Mouse (Mus musculus) mouse embryonic stem cell (cell line): ENCODE measurements at regions not wholly inside any gene's neighbourhood (a gene's known extent, or its start where the extent isn't known, plus 50 kb on each side); places are given as distances from the start of the nearest gene placed in this dataset.
"Not testable (repeated sequence)": the region's sequence is repeated elsewhere in the genome, so short reads cannot be mapped to it uniquely, and the experiment has no call there.

Source experiments
- in situ Hi-C, 2 experiments: fragments of 300-500 bp; cut with MboI; formaldehyde crosslinking; loops; 1 replicate in 1 of 2; 3 replicates in 1 of 2; pipeline ENCODE4 v1.14.3; 2019 to 2020; ENCODE audit warnings: low sequenced_read_pairs in 2 of 2, low pct_unique_long_range_greater_than_20kb in 1 of 2, mixed read lengths in 1 of 2; ENCODE audit not compliant: unreplicated experiment in 1 of 2

DNA sequence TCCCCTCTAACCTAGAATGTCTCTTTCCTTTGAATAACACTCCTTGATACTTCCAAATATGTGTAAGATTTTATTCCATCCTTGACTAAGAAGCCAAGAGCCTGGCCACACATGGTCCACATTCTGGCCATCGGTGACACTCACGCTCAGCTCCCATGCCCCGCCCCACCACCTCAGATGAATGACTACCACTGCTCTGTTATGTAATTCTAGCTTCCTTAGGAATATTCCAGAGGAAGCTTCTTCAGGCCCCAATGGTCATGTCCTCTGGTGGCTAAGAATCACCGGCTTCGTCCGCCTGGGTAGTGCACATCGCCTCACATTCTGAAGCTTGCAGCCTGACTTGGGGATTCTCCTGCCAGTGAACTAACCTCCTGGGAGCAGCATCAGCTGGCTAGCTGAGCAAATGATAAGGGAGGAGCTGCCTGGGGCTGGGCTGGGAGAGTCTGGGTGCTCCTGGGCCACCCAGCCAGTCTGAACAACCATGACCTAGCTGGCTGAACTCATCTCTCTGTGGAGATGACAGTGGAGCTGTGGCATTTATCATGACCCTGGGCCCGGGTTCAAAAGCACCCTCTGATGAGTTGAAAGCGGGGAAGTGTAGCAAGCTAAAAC lies 413.1 kb downstream of the Cbln4 start:
- in situ Hi-C loops = no loop called here

DNA sequence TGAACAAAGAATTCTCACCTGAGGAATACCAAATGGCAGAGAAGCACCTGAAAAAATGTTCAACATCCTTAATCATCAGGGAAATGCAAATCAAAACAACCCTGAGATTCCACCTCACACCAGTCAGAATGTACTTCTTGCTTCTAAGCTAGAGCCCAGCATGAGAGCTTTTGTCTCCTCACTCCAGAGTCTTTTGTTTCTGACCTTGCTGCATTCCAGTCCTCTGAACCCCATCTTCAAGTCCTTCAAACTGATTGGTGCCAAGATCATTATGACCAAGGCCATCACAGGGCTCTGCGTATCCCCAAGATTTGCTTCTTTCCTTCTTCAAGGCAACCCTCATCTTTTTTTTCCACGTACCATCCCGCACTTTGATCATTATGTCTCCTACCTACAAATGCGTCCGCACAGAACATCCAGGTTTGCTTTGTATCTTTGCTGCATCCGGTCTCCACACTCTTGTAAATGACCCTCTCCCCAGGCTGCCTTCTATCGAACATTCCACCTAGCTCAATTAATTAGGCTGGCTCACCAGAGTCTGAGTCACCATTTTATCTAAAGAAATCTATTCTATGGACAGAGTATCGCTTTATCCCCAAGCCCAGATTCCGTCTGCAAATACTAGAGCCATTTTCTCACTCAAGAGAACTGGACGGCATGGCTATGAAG lies 414.9 kb downstream of the Cbln4 start:
- in situ Hi-C loops = no loop called here

DNA sequence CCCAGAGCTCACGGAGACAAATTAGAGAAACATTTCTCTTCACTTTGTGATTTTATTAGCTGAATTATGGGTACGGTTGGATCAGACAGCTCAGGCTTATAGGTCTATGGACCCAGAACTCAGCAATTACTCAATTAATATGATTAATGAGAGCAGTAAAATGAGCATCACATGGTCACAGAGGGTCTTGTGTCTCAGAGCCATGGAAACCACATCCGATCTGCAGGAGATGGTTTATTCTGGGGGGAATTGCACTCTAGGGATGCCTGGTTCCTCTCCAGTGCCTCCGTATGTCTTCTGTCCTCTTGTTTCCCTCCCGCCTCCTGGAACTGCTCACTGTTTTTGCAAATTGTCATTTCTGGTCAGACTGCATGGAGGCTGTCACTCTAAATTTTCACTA lies 422.6 kb downstream of the Cbln4 start:
- in situ Hi-C loops = no loop called here

DNA sequence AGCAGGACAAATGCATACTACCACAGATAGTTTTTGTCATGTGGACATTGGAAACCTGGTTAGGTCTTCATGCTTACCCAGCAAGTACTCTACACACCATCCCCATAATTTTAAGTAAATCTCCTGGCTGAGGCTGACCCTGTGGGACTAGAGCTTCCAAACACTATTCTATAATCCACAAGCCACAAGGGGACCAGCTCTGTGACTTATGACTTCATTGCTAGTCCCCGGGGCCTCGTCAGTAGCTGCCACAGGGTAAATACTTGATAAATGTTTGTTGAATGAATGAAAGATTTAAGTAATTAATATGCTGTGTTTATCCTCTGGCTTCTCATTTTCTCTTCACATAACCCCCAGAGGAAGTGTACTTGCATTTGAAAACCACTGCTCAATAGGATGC lies 423.0 kb downstream of the Cbln4 start:
- in situ Hi-C loops = no loop called here

DNA sequence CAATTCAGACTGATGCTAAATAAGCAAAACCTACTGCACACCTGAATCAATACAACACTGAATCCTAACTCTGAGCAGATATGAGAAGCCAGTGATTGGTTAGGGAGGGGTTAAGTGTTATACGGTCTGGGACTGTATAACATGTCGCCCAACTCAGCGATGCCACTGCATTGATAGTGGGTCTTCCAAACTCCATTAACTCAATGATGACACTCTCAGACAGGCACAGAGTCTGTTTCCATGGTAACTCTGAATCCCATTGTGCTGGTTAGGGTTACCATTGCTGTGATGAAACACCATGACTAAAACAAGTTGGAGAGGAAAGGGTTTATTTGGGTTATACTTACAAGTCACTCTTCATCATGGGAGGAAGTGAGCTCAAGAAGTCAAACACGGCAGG lies 424.5 kb downstream of the Cbln4 start:
- in situ Hi-C loops = no loop called here

DNA sequence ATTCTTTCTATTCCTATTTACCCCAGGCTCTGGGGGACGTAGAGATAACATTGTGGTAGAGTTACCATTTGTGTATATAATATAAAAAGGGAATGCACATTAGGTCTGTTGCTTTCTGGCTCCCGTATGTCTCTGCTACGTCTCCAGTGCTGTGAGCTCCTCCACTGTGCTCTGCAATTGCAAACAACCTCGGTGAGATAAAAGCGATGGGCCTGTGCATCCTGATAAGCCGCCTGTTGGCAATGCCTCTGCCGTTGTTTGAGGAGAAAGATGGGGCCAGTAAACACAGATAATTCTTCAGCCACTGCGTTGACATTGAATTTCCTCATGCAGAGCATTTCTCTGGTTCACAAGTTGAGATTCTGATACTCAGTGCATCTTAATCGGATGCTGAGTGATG lies 424.9 kb downstream of the Cbln4 start:
- in situ Hi-C loops = no loop called here

DNA sequence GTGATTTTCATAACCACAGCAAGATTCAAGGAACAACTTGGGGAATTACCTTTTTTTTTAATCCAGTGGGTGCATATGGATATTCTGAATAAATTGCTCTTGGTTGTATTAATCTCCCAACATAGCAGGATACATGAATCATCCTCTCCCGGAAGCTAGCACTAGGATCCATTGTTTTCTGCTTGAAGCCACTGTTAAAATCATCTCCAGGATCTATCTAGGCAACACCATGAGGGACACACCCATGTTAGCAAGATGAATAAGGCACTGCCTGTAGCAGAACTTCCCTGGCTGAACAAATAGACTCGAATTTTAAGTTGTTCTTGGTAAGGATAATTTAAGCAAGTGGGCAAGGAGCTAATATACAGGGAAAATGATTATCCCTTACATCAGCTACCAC lies 427.8 kb downstream of the Cbln4 start:
- in situ Hi-C loops = no loop called here

DNA sequence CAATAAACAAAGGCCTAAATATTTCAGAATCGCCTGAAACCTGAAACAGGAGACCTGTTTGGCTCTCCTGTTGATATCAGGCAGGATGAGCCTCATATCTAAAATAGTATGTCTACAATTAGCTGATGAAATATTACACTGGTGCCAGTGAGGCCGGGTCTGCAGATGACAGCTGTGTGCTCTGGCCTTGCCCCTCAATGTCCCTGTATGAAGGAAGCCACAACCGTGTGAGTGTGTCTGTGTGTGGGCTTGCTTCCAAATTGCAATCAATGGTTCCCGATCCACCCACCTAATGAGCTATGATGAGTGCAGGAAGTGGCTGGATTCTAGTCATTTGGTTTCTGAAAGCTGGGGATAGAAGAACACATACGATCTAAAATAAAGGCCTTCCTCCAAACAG lies 438.2 kb downstream of the Cbln4 start:
- in situ Hi-C loops = no loop called here

DNA sequence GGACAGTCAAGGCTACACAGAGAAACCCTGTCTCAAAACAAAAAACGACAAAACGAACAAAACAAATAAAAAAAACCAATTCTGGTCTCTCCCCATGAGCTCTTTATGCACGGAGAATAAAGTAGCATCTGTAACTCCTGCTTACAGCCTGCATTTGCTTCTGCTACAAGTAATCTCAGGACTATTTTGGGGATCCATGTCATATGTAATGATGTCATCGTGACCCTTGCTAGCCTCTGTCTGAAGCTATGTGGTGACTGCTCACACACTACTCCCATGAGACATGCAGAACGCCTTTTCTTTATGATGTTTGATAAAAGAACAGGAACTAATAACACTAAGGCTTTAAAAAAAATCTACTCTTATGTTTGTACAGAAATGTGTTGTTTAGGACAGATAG lies 448.0 kb downstream of the Cbln4 start:
- in situ Hi-C loops = no loop called here

DNA sequence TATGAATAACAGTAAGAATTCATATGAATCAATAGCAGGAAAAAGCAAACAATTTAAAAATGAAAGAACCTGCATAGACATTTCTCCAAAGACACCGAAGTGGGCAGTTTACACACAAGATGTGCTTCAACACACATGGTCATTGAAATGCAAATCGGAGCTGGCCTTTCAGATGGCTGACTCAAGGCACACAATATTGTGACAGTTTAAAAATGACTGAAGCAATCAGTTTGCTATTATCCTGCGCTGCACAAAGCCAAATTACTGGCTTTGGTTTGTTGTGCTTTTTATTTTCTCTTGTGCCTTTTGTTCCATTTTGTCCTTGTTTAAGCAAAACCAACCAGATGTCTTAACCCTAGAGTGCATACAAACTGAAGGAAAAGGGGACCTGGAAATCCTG lies 449.4 kb downstream of the Cbln4 start:
- in situ Hi-C loops = no loop called here

DNA sequence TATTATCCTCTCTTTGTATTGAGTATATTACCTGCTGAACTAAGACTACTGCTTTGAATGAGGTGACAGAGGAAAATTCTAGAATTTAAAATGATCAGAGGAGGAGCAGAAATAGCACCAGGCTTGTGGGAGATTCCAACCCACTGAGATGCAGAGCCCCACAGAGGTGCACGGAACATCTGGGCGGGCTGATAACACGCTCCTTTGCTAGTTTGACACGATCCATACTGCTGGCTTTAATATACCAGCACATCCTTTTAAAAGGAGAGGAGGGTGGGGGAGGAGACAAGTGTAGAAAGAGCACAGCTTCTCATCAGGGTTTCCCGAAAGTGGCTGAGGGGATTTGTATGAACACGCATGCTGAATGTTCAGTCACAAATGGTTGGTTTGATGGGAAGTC lies 451.0 kb downstream of the Cbln4 start:
- in situ Hi-C loops = no loop called here

DNA sequence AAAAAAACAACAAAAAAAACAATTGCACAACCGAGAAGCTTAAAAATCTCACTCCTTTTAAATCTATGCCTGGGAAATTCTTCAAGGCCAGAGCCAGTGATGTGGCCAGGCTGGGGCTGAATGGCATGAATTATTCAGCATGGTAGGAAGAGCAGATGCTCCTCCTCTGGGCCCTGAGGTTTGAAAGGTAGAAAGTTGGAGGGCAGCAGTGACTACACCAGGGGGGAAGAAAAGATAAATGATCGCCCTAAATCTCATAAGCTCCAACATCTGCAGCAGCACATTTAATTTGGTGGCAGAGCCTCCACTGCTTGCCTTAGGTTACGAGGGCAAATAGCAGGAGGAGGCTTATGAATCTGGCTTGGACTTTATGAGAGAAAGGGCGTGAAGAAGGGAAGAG lies 455.1 kb downstream of the Cbln4 start:
- in situ Hi-C loops = no loop called here

DNA sequence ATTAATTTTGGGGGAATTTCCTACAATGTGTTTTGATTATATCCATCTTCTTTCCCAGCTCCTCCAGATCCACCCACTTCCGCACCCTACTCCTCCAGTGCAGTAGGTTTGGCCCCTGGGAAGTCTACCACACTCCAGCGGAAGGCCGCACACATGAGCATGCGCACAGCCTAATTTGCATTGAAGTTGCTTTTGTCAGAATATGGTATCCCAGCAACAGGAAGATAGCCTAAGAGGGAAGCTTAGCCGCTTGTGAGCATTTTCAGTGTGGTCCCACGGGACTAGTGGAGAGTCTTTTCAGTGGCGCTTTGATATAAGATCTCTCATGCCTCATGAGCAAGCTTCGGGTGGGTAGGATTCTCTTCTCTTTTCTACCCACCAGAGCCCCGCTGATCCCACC lies 455.6 kb downstream of the Cbln4 start:
- in situ Hi-C loops = no loop called here

DNA sequence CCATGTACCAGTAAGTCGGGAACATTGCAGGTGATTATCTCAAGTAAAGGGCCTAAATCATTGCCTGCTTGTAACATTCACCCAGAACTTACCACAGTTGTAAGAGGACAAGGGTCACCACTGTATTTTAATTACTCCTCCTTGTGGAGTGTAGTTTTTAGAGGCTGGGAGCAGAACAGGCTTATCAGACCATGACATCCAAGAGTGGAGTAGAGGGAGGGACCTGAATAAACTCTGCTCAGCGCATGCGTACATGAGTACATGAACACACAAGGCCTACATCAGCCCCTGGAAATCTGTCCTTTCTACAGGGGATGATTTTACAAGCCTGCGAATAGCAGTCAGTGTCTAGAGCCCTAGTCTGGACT lies 456.4 kb downstream of the Cbln4 start:
- in situ Hi-C loops = no loop called here

DNA sequence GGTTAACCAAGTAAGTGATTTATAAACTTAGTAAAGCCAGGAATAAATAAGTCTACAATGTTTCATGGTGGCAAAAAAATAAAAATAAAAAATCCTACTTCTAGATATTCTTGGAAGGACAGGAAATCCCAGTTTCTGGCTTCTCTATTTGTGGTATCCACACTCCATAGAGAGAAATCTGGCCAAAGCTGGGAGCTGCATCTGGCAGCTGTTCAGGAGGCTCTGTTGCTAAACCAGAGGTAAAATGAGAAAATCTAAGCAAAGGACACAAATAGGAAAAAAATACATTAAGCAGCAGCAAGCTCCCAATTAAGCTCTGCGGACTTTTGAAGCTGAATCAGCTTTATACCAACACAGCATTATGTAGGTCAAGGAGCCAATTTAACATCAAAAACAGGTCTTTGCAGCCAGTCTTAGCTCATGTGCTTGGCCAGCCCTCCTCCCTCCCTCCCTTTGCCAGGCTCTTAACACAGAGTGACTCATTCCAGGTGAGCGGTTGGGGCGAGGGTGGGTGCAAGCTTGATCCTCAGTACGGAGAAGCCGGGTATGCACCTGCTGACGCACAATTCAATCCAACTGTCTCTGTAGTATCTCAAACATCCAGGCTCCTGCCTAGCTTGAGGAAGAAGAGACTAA lies 456.9 kb downstream of the Cbln4 start:
- in situ Hi-C loops = no loop called here

DNA sequence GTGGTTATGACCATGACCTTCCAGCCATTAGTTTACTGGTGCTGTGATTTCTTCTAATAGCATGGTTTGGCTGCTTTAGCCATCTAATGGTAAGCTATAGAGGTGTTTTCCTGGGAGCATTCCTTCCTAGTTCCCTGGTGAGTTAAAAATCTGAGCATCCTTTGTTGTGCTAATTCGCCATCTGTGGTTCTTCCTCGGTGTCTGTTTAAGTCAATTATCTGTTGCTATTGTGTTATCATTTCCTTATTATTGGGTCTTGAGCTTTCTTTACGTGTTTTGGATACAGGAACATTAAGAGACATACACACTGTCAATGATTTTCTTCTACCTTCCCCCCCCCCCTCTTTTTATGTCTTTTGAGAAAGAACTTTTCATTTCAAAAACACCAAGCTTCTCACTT lies 468.9 kb downstream of the Cbln4 start:
- in situ Hi-C loops = no loop called here

DNA sequence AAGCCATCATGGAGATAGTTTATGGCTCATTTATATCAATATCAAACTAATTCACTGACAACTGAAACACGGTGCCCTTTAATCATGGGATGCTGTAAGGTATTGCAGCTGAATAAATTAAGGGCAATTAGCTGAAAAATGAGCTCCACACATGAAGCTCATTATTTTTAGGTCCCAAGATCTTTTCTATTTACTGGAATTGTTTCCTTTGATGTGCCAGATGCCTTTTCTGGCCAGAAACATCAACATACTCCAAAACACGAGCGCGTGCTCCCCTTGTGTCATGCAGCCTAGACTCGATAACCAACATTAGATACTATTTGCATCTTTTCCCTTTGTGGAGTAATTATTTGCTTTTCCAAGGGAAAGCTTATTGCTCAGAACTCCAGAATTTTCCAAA lies 480.6 kb downstream of the Cbln4 start:
- in situ Hi-C loops = no loop called here

DNA sequence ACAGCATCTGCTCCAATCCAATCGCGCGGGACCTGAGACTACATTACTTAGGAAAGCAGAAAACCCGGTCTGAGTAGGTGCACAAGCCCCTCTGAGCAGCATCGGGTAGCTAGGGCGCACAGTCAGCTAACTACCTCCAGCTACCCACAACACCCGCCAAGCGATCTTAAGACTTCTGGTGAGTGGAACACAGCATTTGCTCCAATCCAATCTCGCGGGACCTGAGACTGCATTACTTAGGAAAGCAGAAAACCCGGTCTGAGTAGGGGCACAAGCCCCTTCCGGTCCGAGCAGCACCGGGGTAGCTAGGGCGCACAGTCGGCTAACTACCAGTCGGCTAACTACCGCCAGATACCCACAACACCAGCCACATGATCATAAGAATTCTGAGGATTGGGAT lies 500.5 kb downstream of the Cbln4 start:
- in situ Hi-C loops = not testable (repeated sequence)

DNA sequence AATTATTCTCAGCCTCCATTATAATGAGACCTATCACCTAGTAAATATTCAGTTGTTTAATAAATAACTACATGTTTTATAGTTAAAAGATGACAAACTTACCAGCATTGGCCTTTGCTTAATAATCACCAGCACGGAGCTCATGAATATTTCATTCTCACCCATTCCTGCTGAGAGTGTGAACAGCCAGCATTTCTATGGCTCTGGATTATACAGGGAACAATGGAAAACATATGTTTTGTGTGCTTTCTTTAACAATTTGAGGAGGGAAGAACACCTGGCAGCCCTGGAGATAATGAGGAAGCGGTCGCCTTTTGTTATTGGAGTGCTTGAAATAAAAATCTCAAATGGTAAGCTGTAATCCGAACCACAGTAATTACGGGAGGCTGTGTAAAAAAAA lies 528.4 kb downstream of the Cbln4 start:
- in situ Hi-C loops = loop anchor here in 1 of 2 experiments (25.0 kb wide), 1 partner anchor 547 kb away; no protein-coding TSS in a partner anchor

DNA sequence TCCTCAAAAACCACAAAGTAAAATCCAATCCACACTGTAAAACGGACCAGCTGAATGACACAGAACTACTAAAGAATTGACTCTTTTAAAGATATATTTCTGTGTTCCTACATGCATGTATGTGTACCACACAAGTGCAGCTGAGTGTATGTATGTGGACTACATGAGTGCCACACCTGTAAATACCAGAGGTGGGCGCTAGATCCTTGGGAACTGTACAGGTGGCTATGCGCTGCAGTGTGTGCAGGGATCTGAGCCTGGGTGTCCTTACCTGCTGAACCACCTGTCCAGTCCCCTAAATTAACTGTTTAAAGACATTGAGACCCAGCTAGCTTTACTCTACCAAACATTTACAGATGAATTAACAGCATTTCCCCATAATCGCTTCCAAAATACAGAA lies 546.6 kb downstream of the Cbln4 start:
- in situ Hi-C loops = no loop called here
